Mouse (Mus musculus): Measurements from ENCODE around the gene Bet1l.

The Bet1l gene

GRCm38 (mm10) chr7:140828171-140828881, 29.1 kb downstream of the Bet1l start:
- peak; percentile 85 for DNase-seq

- DNase-seq, result no peak
Observed at GRCm38 (mm10) chr7:140822731-140823130, 34.6 kb downstream of the Bet1l start.

- peak; percentile 86 for DNase-seq
Observed at GRCm38 (mm10) chr7:140821653-140822329, 35.6 kb downstream of the Bet1l start, which contains the start of gene Zfp941. TSS of gene Zfp941 (minus strand) at chr7:140822178.

- DNase-seq, result peak; percentile 45
Observed at GRCm38 (mm10) chr7:140821305-140821652, 36.1 kb downstream of the Bet1l start.

- no peak for DNase-seq
Observed at GRCm38 (mm10) chr7:140820173-140820572, 37.2 kb downstream of the Bet1l start.

- no peak for DNase-seq
Observed at GRCm38 (mm10) chr7:140812850-140813249, 44.5 kb downstream of the Bet1l start.

GRCm38 (mm10) chr7:140811714-140812113, 45.7 kb downstream of the Bet1l start:
- no peak for DNase-seq

GRCm38 (mm10) chr7:140810496-140810895, 46.9 kb downstream of the Bet1l start:
- DNase-seq, result no peak

- DNase-seq, result no peak
Observed at GRCm38 (mm10) chr7:140805704-140806103, 51.7 kb downstream of the Bet1l start.
